Mouse (Mus musculus) kidney, postnatal 0 days (tissue): Measurements from ENCODE around the gene Pglyrp4. TPM values are rescaled to one million over a fixed set of nuclear protein-coding genes. Genes with fewer than 3 reads are reported as not detected.

Experiments used
- ATAC-seq: fragments of 200-750 bp; cut with Nextera tagmentation; replicated peaks from 2 replicates; pipeline ENCODE4 v1.8.0; 2017; ENCODE audit warnings: low read depth, moderate number of reproducible peaks, moderate TSS enrichment, moderate library complexity; ENCODE audit not compliant: low FRiP score
- DNase-seq: peaks from one replicate; pipeline ENCODE4 v3.0.0-alpha.2; 2016; ENCODE audit warnings: low spot score
- H3K27ac ChIP-seq: fragments of 300-500 bp; sonication (generic); 2 replicates; pipeline ENCODE4 v1.5.1; 2014; ENCODE audit warnings: mild to moderate bottlenecking
- H3K27me3 ChIP-seq: fragments of 300-500 bp; sonication (generic); 2 replicates; pipeline ENCODE4 v1.6.1; 2014; ENCODE audit warnings: low read length, mixed read lengths; ENCODE audit not compliant: insufficient read depth
- H3K36me3 ChIP-seq: fragments of 300-500 bp; sonication (generic); 2 replicates; pipeline ENCODE4 v1.6.1; 2014; ENCODE audit warnings: low read length, mixed read lengths; ENCODE audit not compliant: insufficient read depth
- H3K4me1 ChIP-seq: fragments of 300-500 bp; sonication (generic); replicated peaks from 2 replicates; pipeline ENCODE4 v1.6.1; 2014; ENCODE audit warnings: antibody characterized with exemption, low read length, mixed read lengths; ENCODE audit not compliant: insufficient read depth
- H3K4me2 ChIP-seq: fragments of 300-500 bp; sonication (generic); 2 replicates; pipeline ENCODE4 v1.6.1; 2014; ENCODE audit warnings: mild to moderate bottlenecking, low read length, moderate library complexity, mixed read lengths
- H3K4me3 ChIP-seq: fragments of 300-500 bp; sonication (generic); replicated peaks from 2 replicates; pipeline ENCODE4 v1.5.1; 2014; ENCODE audit warnings: low read depth, low read length
- H3K9ac ChIP-seq: fragments of 300-500 bp; sonication (generic); 2 replicates; pipeline ENCODE4 v1.6.1; 2014; ENCODE audit warnings: low read depth, low read length
- H3K9me3 ChIP-seq: fragments of 300-500 bp; sonication (generic); replicated peaks from 2 replicates; pipeline ENCODE4 v1.6.1; 2016; ENCODE audit warnings: low read length, inconsistent platforms, mixed read lengths
- CTCF ChIP-seq: IDR thresholded peaks from 2 replicates; pipeline ENCODE4 v1.5.1; 2016; ENCODE audit warnings: antibody characterized with exemption, low read depth, mild to moderate bottlenecking, moderate library complexity
- WGBS: fragments of 180-500 bp; shearing (Covaris S2); extraction: QIAGEN DNeasy Blood & Tissue Kit; methylation state at CpG from one replicate; pipeline ENCODE4 v1.1.7; 2014; 5-methylcytosine and 5-hydroxymethylcytosine counted together
- polyA plus RNA-seq: library from polyadenylated mRNA; unstranded; fragments of >200 nt; fragmentation: Nextera tagmentation; extraction: Ambion mirVana; gene quantifications from 2 replicates; pipeline ENCODE4 v1.2.1, GENCODE M21; 2015

The Pglyrp4 gene
- polyA plus RNA-seq = 0.07 TPM in 1 of 2 replicates, not detected in the other

DNA sequence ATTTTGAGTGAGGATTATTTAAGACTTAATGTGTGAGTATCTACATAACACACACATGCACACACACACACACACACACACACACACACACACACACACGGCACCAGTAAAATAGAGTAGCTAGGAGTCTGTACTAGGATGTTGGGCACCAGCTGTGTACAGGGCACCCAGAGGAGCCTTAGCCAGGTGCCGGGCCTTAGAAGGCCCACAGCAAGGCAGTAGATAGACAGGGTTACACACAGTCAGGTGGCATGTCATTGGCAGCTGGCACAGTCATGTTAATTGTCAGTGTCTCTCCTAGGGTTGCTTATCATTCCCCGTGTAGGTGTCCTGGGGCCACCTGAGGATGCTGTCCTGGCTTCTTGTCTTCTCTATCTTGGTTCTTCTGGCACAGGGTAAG lies at the start of gene Pglyrp4:
Pglyrp4 (plus strand) TSS at position 301 of the 400 bp plus-strand sequence.
- H3K27ac ChIP-seq = no peak within 1 kb of the TSS
- H3K4me2 ChIP-seq = no peak within 1 kb of the TSS
- no peaks in the 10 kb centered on the region for H3K9me3 ChIP-seq
- H3K36me3 ChIP-seq = no peaks in the 10 kb centered on the region
- WGBS = 90% methylated on average over 3 of the region's 3 CpGs
- no peaks in the 10 kb centered on the region for H3K27me3 ChIP-seq
- no peak for DNase-seq
- TF ChIP-seq CTCF = no peak
- H3K4me1 ChIP-seq = no peaks in the 10 kb centered on the region
- ATAC-seq = no peak
- H3K4me3 ChIP-seq = no peak within 1 kb of the TSS
- H3K9ac ChIP-seq = no peak within 1 kb of the TSS

- H3K4me1 ChIP-seq = no peaks in the 10 kb centered on the region
- DNase-seq (no peak), ATAC-seq (no peak)
- H3K4me3 ChIP-seq = no peak overlapping the region
- no peaks in the 10 kb centered on the region for H3K9me3 ChIP-seq
- no peak overlapping the region for H3K4me2 ChIP-seq
- WGBS = 68% methylated on average over 3 of the region's 3 CpGs
- no peaks in the 10 kb centered on the region for H3K27me3 ChIP-seq
- H3K36me3 ChIP-seq = no peaks in the 10 kb centered on the region
- no peak overlapping the region for H3K27ac ChIP-seq
- TF ChIP-seq CTCF = no peak
- no peak overlapping the region for H3K9ac ChIP-seq
These were observed 48.0 kb upstream of the Pglyrp4 start for GRCm38 (mm10) chr3:90678656-90679055.

DNA sequence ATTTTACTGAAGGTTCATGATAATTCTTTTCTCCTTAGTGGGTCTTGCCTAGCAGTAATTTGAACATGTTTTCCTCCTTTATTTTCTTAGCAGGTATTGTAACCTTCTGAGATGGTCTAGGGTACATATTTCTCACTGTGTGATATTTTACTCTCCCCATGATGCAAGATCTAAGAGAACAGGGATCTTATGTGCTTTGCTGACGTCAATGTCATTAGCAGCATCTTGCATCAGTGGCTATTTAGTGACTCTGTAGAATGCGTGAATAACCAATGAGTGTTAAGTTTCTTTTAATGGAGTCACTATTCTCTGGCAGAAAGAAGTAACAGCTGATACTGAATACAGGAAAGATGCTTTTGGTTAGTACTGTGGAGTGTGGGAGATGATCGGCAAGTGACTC lies 42.8 kb upstream of the Pglyrp4 start:
- no peak overlapping the region for H3K9ac ChIP-seq
- TF ChIP-seq CTCF = no peak
- no peak overlapping the region for H3K27ac ChIP-seq
- WGBS = 83% methylated on average over 3 of the region's 3 CpGs
- H3K9me3 ChIP-seq = no peaks in the 10 kb centered on the region
- no peaks in the 10 kb centered on the region for H3K27me3 ChIP-seq
- H3K4me1 ChIP-seq = no peaks in the 10 kb centered on the region
- no peaks in the 10 kb centered on the region for H3K36me3 ChIP-seq
- ATAC-seq (no peak), DNase-seq (no peak)
- no peak overlapping the region for H3K4me2 ChIP-seq
- no peak overlapping the region for H3K4me3 ChIP-seq

GRCm38 (mm10) chr3:90686835-90687234 lies 39.9 kb upstream of the Pglyrp4 start:
- no peaks in the 10 kb centered on the region for H3K36me3 ChIP-seq
- no peak for TF ChIP-seq CTCF
- no peaks in the 10 kb centered on the region for H3K27me3 ChIP-seq
- DNase-seq = no peak
- H3K27ac ChIP-seq = no peak overlapping the region
- H3K9me3 ChIP-seq = no peaks in the 10 kb centered on the region
- no peaks in the 10 kb centered on the region for H3K4me1 ChIP-seq
- no peak for ATAC-seq
- no peak overlapping the region for H3K4me3 ChIP-seq
- 75% methylated on average over 2 of the region's 2 CpGs for WGBS
- no peak overlapping the region for H3K4me2 ChIP-seq
- H3K9ac ChIP-seq = no peak overlapping the region

GRCm38 (mm10) chr3:90693496-90693895 lies 33.2 kb upstream of the Pglyrp4 start:
- H3K36me3 ChIP-seq = no peaks in the 10 kb centered on the region
- H3K9ac ChIP-seq = no peak overlapping the region
- DNase-seq (no peak), ATAC-seq (no peak)
- no peak overlapping the region for H3K4me3 ChIP-seq
- TF ChIP-seq CTCF = no peak
- no peak overlapping the region for H3K4me2 ChIP-seq
- H3K4me1 ChIP-seq = no peaks in the 10 kb centered on the region
- H3K27ac ChIP-seq = no peak overlapping the region
- 71% methylated on average over 2 of the region's 2 CpGs for WGBS
- 0 out of 2 replicates have a peak, but pooled peaks cover 3% of the 10 kb centered on the region for H3K9me3 ChIP-seq
- H3K27me3 ChIP-seq = no peaks in the 10 kb centered on the region

- H3K4me2 ChIP-seq = no peak within 1 kb of the TSS
- no peak within 1 kb of the TSS for H3K4me3 ChIP-seq
- H3K27ac ChIP-seq = no peak within 1 kb of the TSS
- no peaks in the 10 kb centered on the region for H3K27me3 ChIP-seq
- H3K9me3 ChIP-seq = 0 out of 2 replicates have a peak, but pooled peaks cover 3% of the 10 kb centered on the region
- no peak for TF ChIP-seq CTCF
- ATAC-seq = no peak
- H3K9ac ChIP-seq = no peak within 1 kb of the TSS
- WGBS = 57% methylated on average over 3 of the region's 3 CpGs
- DNase-seq = no peak
- H3K36me3 ChIP-seq = no peaks in the 10 kb centered on the region
- H3K4me1 ChIP-seq = no peaks in the 10 kb centered on the region
These were observed 31.1 kb upstream of the Pglyrp4 start, which contains the start of gene S100a9 for GRCm38 (mm10) chr3:90695613-90696012. Gene S100a9 (minus strand): TSS chr3:90695721.

DNA sequence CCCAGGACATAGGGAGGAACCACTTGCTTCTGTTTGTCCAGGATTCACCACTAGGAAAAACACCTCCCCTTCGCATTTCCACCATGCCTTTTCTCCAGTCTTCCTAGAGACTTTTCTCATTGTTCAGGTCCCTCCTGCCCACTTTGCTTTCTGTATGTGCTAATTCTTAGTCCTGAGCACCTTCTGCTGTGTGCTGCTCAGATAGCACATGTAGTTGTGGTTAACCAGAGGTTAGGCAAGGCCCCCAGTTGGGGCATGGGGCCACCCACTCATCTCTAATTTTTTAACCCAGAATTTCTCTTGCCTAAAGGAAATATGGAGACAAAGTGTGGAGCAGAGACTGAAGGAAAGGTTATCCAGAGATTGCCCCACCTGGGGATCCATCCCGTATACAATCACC lies 24.5 kb upstream of the Pglyrp4 start:
- Histone ChIP-seq H3K27ac (no peak overlapping the region), H3K9me3 (no peaks in the 10 kb centered on the region), H3K4me1 (no peaks in the 10 kb centered on the region), H3K4me3 (no peak overlapping the region), H3K27me3 (no peaks in the 10 kb centered on the region), H3K4me2 (no peak overlapping the region), H3K9ac (no peak overlapping the region), H3K36me3 (no peaks in the 10 kb centered on the region)
- DNase-seq (no peak), ATAC-seq (no peak)
- WGBS = 85% methylated on average over 2 of the region's 2 CpGs
- TF ChIP-seq CTCF = no peak
